Mouse (Mus musculus) embryonic facial prominence, embryonic 11.5 days (tissue): Measurements from ENCODE around the gene Cdipt. TPM values are rescaled to one million over a fixed set of nuclear protein-coding genes. Genes with fewer than 3 reads are reported as not detected.
A peak's percentile ranks its signal among the peaks of the same experiment; 100 is the strongest.

ENCODE experiments used
- ATAC-seq: fragments of 200-750 bp; cut with Nextera tagmentation; replicated peaks from 2 replicates; pipeline ENCODE4 v1.8.0; 2017; ENCODE audit warnings: low read depth; ENCODE audit not compliant: insufficient number of reproducible peaks, low FRiP score, low TSS enrichment
- DNase-seq: peaks from one replicate; pipeline ENCODE4 v3.0.0-alpha.2; 2015; ENCODE audit warnings: low spot score
- H3K27ac ChIP-seq: fragments of 300-500 bp; sonication (generic); replicated peaks from 2 replicates; pipeline ENCODE4 v1.5.1; 2014; ENCODE audit warnings: mild to moderate bottlenecking, low read depth, low read length, control low read depth
- H3K27me3 ChIP-seq: fragments of 300-500 bp; sonication (generic); 2 replicates; pipeline ENCODE4 v1.6.1; 2014; ENCODE audit warnings: mild to moderate bottlenecking, low read length, moderate library complexity, mixed read lengths; ENCODE audit not compliant: control insufficient read depth, insufficient read depth
- H3K36me3 ChIP-seq: fragments of 300-500 bp; sonication (generic); replicated peaks from 2 replicates; pipeline ENCODE4 v1.6.1; 2014; ENCODE audit warnings: low read depth, mild to moderate bottlenecking, low read length, moderate library complexity, mixed read lengths; ENCODE audit not compliant: control insufficient read depth, insufficient read depth
- H3K4me1 ChIP-seq: fragments of 300-500 bp; sonication (generic); 2 replicates; pipeline ENCODE4 v1.6.1; 2014; ENCODE audit warnings: low read length, mixed read lengths; ENCODE audit not compliant: control insufficient read depth, insufficient read depth
- H3K4me2 ChIP-seq: fragments of 300-500 bp; sonication (generic); 2 replicates; pipeline ENCODE4 v1.6.1; 2014; ENCODE audit warnings: low read depth, mild to moderate bottlenecking, control low read depth, low read length, moderate library complexity
- H3K4me3 ChIP-seq: fragments of 300-500 bp; sonication (generic); 2 replicates; pipeline ENCODE4 v1.5.1; 2014; ENCODE audit warnings: low read depth, low read length, control low read depth
- H3K9ac ChIP-seq: fragments of 300-500 bp; sonication (generic); replicated peaks from 2 replicates; pipeline ENCODE4 v1.6.1; 2014; ENCODE audit warnings: mild to moderate bottlenecking, control low read depth, low read length
- H3K9me3 ChIP-seq: fragments of 300-500 bp; sonication (generic); replicated peaks from 2 replicates; pipeline ENCODE4 v1.6.1; 2016; ENCODE audit warnings: mild to moderate bottlenecking, low read length, inconsistent platforms, mixed read lengths; ENCODE audit not compliant: control insufficient read depth
- WGBS: fragments of 180-500 bp; shearing (Covaris S2); extraction: QIAGEN DNeasy Blood & Tissue Kit; methylation state at CpG from one replicate; pipeline ENCODE4 v1.1.7; 2014; 5-methylcytosine and 5-hydroxymethylcytosine counted together
- polyA plus RNA-seq: library from polyadenylated mRNA; unstranded; fragments of >200 nt; fragmentation: Nextera tagmentation; extraction: Ambion mirVana; gene quantifications from 2 replicates; pipeline ENCODE4 v1.2.1, GENCODE M21; 2014

Gene Cdipt
- polyA plus RNA-seq, 1 experiment from 2014 or later, result 64.3 TPM

- 92% methylated on average over 12 of the region's 12 CpGs for WGBS
- no peak for DNase-seq
- H3K9me3 ChIP-seq, result no peaks in the 10 kb centered on the region
- peak overlapping the region; percentile 22; the same call in 1 of the 2 replicates for H3K9ac ChIP-seq
- peaks cover 11% of the 10 kb centered on the region for H3K4me1 ChIP-seq
- no peak overlapping the region for H3K27ac ChIP-seq
- ATAC-seq, result no peak
- H3K36me3 ChIP-seq, result peaks cover 4% of the 10 kb centered on the region
- H3K4me2 ChIP-seq, result peak overlapping the region; percentile 85; the same call in 1 of the 2 replicates
- no peaks in the 10 kb centered on the region for H3K27me3 ChIP-seq
- no peak overlapping the region for H3K4me3 ChIP-seq
These were observed 39.3 kb downstream of the Cdipt start for GRCm38 (mm10) chr7:127014993-127015392.

GRCm38 (mm10) chr7:127016081-127016480 lies 40.4 kb downstream of the Cdipt start:
- Histone ChIP-seq H3K27me3 (no peaks in the 10 kb centered on the region), H3K27ac (peak overlapping the region; percentile 88), H3K9me3 (no peaks in the 10 kb centered on the region), H3K4me1 (peaks cover 13% of the 10 kb centered on the region), H3K36me3 (peaks cover 4% of the 10 kb centered on the region), H3K9ac (peak overlapping the region; percentile 87), H3K4me3 (peak overlapping the region; percentile 66), H3K4me2 (peak overlapping the region; percentile 85)
- DNase-seq, result peak; percentile 61
- WGBS, result 2% methylated on average over 10 of the region's 10 CpGs
- peak; percentile 15; the same call in 1 of the 2 replicates for ATAC-seq

GRCm38 (mm10) chr7:127016481-127016485 lies 40.6 kb downstream of the Cdipt start, which contains the start of gene Pagr1b:
TSS of gene Pagr1b (minus strand) at chr7:127016484.
- DNase-seq (no peak), ATAC-seq (no peak)
- Histone ChIP-seq H3K4me2 (peak within 1 kb of the TSS; percentile 85), H3K27ac (peak within 1 kb of the TSS; percentile 88), H3K36me3 (peaks cover 4% of the 10 kb centered on the region), H3K9ac (peak within 1 kb of the TSS; percentile 87), H3K4me3 (peak within 1 kb of the TSS; percentile 66), H3K27me3 (no peaks in the 10 kb centered on the region), H3K9me3 (no peaks in the 10 kb centered on the region), H3K4me1 (peaks cover 13% of the 10 kb centered on the region)

- DNase-seq, result no peak
- peaks cover 4% of the 10 kb centered on the region for H3K36me3 ChIP-seq
These were observed 40.8 kb downstream of the Cdipt start for GRCm38 (mm10) chr7:127016486-127016938.

GRCm38 (mm10) chr7:127016971-127017949 lies 41.5 kb downstream of the Cdipt start, which contains the start of gene Pagr1a:
TSS of gene Pagr1a (minus strand) at chr7:127017352.
- peak within 1 kb of the TSS; percentile 85 for H3K4me2 ChIP-seq
- peaks cover 4% of the 10 kb centered on the region for H3K36me3 ChIP-seq
- H3K9ac ChIP-seq, result peak within 1 kb of the TSS; percentile 87
- DNase-seq, result peak; percentile 100
- peaks cover 13% of the 10 kb centered on the region for H3K4me1 ChIP-seq
- no peaks in the 10 kb centered on the region for H3K27me3 ChIP-seq
- WGBS, result 4% methylated on average over 39 of the region's 39 CpGs
- peak within 1 kb of the TSS; percentile 88 for H3K27ac ChIP-seq
- ATAC-seq, result peak; percentile 69
- H3K4me3 ChIP-seq, result peak within 1 kb of the TSS; percentile 66
- H3K9me3 ChIP-seq, result no peaks in the 10 kb centered on the region

More at GRCm38 (mm10) chr7:127016486-127016938, 40.8 kb downstream of the Cdipt start:
- 0% methylated on average over 22 of the region's 22 CpGs for WGBS
- Histone ChIP-seq H3K9ac (peak overlapping the region; percentile 87), H3K27me3 (no peaks in the 10 kb centered on the region), H3K4me3 (peak overlapping the region; percentile 66), H3K4me2 (peak overlapping the region; percentile 85), H3K27ac (peak overlapping the region; percentile 88), H3K9me3 (no peaks in the 10 kb centered on the region), H3K4me1 (peaks cover 13% of the 10 kb centered on the region)
- peak; percentile 32 for ATAC-seq

GRCm38 (mm10) chr7:127017950-127018345 lies 42.2 kb downstream of the Cdipt start:
- H3K4me3 ChIP-seq, result no peak overlapping the region
- DNase-seq (no peak), ATAC-seq (no peak)
- peak overlapping the region; percentile 29 for H3K9ac ChIP-seq
- no peaks in the 10 kb centered on the region for H3K27me3 ChIP-seq
- peaks cover 4% of the 10 kb centered on the region for H3K36me3 ChIP-seq
- no peak overlapping the region; the same call in 1 of the 2 replicates for H3K27ac ChIP-seq
- H3K4me2 ChIP-seq, result no peak overlapping the region
- WGBS, result 59% methylated on average over 6 of the region's 6 CpGs
- H3K9me3 ChIP-seq, result no peaks in the 10 kb centered on the region
- H3K4me1 ChIP-seq, result peaks cover 15% of the 10 kb centered on the region

- H3K36me3 ChIP-seq, result peaks cover 4% of the 10 kb centered on the region
- H3K9me3 ChIP-seq, result no peaks in the 10 kb centered on the region
- no peak for ATAC-seq
- no peak overlapping the region for H3K4me2 ChIP-seq
- WGBS, result 69% methylated on average over 15 of the region's 15 CpGs
- no peaks in the 10 kb centered on the region for H3K27me3 ChIP-seq
- H3K27ac ChIP-seq, result no peak overlapping the region
- DNase-seq, result no peak
- H3K4me1 ChIP-seq, result peaks cover 22% of the 10 kb centered on the region
- peak overlapping the region; percentile 74 for H3K9ac ChIP-seq
- H3K4me3 ChIP-seq, result no peak overlapping the region
These were observed 42.9 kb downstream of the Cdipt start for GRCm38 (mm10) chr7:127018416-127019305.
